In the genomic region with DNA sequence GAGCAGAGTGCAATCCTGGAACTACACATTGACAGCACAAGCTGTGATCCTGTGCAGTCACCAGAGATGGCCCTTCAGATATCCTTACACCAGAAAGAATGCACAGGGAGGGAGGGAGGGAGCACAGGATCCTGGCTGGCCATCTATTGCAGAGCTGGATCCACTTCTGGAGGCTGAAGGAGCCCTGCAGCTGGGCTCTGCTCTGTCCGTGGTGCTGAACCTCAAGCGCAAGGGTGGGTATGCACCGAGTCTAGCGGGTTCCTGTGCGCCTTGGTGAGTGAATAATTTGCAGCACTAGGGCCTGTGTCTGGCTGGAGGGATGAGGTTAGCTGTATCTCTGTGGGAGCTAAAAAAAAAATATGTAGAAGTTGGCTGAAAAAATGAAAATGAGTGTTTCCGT, we compare ENCODE assay signal across 8 mouse cellular contexts. TPM values are rescaled to one million over a fixed set of nuclear protein-coding genes. Genes with fewer than 3 reads are reported as not detected.
DNase-seq lines count a peak whose midpoint lies in the region; ATAC-seq lines count a peak whose summit lies in the region.
"Had no signal": no experiment of that assay in that cellular context is flagged by ENCODE, and none has a peak within 500 bp of the region (broad histone marks: within the 10 kb centered on the region; RNA-seq: fewer than 3 reads in every experiment).

No protein-coding gene starts in this region.

- H3K4me3 ChIP-seq in liver, embryonic 11.5 days (ENCODE audit: low read depth, low read length), result no peak overlapping the region
- no peak overlapping the region for H3K4me3 ChIP-seq in stomach, embryonic 15.5 days (replicated peaks)
- H3K4me3 ChIP-seq: midbrain, embryonic 12.5 days had no signal

- intact Hi-C loops in heart, postnatal 14 days (cut with DNase I), result no loop called here

- no peaks in the 10 kb centered on the region for H3K9me3 ChIP-seq in liver, embryonic 11.5 days (ENCODE audit: control insufficient read depth, low read length)
- no peaks in the 10 kb centered on the region for H3K9me3 ChIP-seq in stomach, embryonic 15.5 days
- H3K9me3 ChIP-seq: midbrain, embryonic 12.5 days had no signal

- no peak for ATAC-seq in liver, embryonic 11.5 days (replicated peaks; ENCODE audit: low FRiP score)
- peak; percentile 53; the same call in 1 of the 2 replicates for ATAC-seq in stomach, embryonic 15.5 days (ENCODE audit: insufficient read depth, low FRiP score, low read depth)
- ATAC-seq in erythroblast, adult 5-6 weeks (replicated peaks; ENCODE audit: low FRiP score, poor library complexity, severe bottlenecking), result no peak

- H3K4me2 ChIP-seq in liver, embryonic 11.5 days, result no peak overlapping the region
- no peak overlapping the region for H3K4me2 ChIP-seq in stomach, embryonic 15.5 days
- H3K4me2 ChIP-seq: midbrain, embryonic 12.5 days had no signal

- no peaks in the 10 kb centered on the region for H3K36me3 ChIP-seq in liver, embryonic 11.5 days (ENCODE audit: control insufficient read depth, insufficient read depth, low read length)
- H3K36me3 ChIP-seq in stomach, embryonic 15.5 days, result no peaks in the 10 kb centered on the region
- H3K36me3 ChIP-seq: midbrain, embryonic 12.5 days had no signal

- H3K4me1 ChIP-seq in liver, embryonic 11.5 days (replicated peaks; ENCODE audit: control insufficient read depth, insufficient read depth, low read length), result no peaks in the 10 kb centered on the region
- H3K4me1 ChIP-seq in stomach, embryonic 15.5 days, result no peaks in the 10 kb centered on the region
- H3K4me1 ChIP-seq: midbrain, embryonic 12.5 days had no signal

- no peaks in the 10 kb centered on the region for H3K27me3 ChIP-seq in liver, embryonic 11.5 days (replicated peaks; ENCODE audit: control insufficient read depth, insufficient read depth, low read length)
- H3K27me3 ChIP-seq in stomach, embryonic 15.5 days (replicated peaks), result no peaks in the 10 kb centered on the region
- H3K27me3 ChIP-seq: midbrain, embryonic 12.5 days had no signal

- H3K27ac ChIP-seq in liver, embryonic 11.5 days (ENCODE audit: low read depth, low read length), result no peak overlapping the region
- H3K27ac ChIP-seq in stomach, embryonic 15.5 days, result no peak overlapping the region
- H3K27ac ChIP-seq: midbrain, embryonic 12.5 days had no signal

- 11% methylated on average over 6 of the region's 6 CpGs for WGBS in liver, embryonic 11.5 days
- WGBS in stomach, embryonic 15.5 days, result 12% methylated on average over 6 of the region's 6 CpGs

- no peak overlapping the region for H3K9ac ChIP-seq in liver, embryonic 11.5 days (ENCODE audit: low read depth, low read length)
- no peak overlapping the region for H3K9ac ChIP-seq in stomach, embryonic 15.5 days
- H3K9ac ChIP-seq: midbrain, embryonic 12.5 days had no signal

- peak; percentile 2 to 31 for DNase-seq in urinary bladder, adult 18-20 months (ENCODE audit: low spot score in 2 of 2)
- DNase-seq in urinary bladder, adult 2 months (ENCODE audit: low spot score), result no peak
- DNase-seq in c-Kit-positive CD71-negative TER-119-negative erythroid progenitor cells, embryonic 14.5 days (ENCODE audit: low read depth), result peak; percentile 45
- DNase-seq in heart, postnatal 14 days, result peak; percentile 77 to 83
- DNase-seq in liver, embryonic 11.5 days (ENCODE audit: low spot score), result peak; percentile 59

RNA-seq across cellular contexts. Expression of a gene that starts 12.4 kb away (rescaled TPM):
- not detected in 2 replicates for polyA plus RNA-seq in urinary bladder, adult 2 months (2012; rRNA removed)
- under 1 TPM; 0.44 to 0.53 TPM for total RNA-seq in heart, postnatal 14 days (2021)
- polyA plus RNA-seq in liver, embryonic 11.5 days (2014; fragmentation: Nextera tagmentation; extraction: Ambion mirVana), result 0.15 and 0.17 TPM in 2 replicates
- not detected in 2 replicates for polyA plus RNA-seq in stomach, embryonic 15.5 days (2015; fragmentation: Nextera tagmentation; extraction: Ambion mirVana)
- not detected in 2 replicates for total RNA-seq in erythroblast, adult 5-6 weeks (2015; ENCODE audit: low replicate concordance)
- total RNA-seq in erythroblast, adult 5-6 weeks (2017; ENCODE audit: low replicate concordance), result not detected in 2 replicates
- polyA plus RNA-seq: midbrain, embryonic 12.5 days had no signal
